Mouse (Mus musculus): ENCODE measurements around the gene Kti12. TPM values are rescaled to one million over a fixed set of nuclear protein-coding genes. Genes with fewer than 3 reads are reported as not detected.

The Kti12 gene
- 81.5 and 83.2 TPM in 2 replicates for polyA plus RNA-seq (2015; fragmentation: Nextera tagmentation; extraction: Ambion mirVana)

DNA sequence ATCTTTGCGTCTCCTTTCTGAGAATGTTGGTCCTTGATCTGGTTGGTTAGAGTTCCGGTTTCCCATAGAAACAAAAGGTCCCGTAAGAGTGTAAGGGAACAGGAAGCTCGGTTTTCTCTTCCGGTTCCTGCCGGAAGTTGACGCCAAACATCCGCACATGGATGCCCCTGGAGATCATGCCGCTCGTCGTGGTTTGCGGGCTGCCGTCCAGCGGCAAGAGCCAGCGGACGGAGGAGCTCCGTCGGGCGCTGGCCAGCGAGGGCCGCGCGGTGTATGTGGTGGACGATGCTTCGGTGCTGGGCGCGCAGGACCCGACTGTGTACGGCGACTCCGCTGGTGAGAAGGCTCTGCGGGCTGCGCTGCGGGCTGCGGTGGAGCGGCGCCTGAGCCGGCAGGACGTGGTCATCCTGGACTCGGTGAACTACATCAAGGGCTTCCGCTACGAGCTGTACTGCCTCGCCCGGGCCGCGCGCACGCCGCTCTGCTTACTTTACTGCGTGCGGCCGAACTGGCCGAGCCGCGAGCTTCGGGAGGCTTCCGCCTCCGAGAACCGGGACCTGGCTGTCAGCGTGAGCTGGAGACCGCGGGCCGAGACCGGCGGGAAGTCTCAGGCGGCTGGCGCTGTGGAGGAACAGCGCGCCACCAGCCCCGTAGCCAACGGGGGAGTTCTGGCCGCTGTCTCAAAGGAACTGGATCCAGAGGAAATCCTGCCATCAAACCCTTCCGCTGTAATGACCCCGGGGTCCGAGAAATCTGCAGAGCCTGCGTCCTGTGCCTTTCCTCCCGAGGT is at the start of gene Kti12:
Gene Kti12 (plus strand): TSS at position 71 of the 790 bp plus-strand sequence.
- DNase-seq (ENCODE audit: low spot score) = peak; percentile 86

DNA sequence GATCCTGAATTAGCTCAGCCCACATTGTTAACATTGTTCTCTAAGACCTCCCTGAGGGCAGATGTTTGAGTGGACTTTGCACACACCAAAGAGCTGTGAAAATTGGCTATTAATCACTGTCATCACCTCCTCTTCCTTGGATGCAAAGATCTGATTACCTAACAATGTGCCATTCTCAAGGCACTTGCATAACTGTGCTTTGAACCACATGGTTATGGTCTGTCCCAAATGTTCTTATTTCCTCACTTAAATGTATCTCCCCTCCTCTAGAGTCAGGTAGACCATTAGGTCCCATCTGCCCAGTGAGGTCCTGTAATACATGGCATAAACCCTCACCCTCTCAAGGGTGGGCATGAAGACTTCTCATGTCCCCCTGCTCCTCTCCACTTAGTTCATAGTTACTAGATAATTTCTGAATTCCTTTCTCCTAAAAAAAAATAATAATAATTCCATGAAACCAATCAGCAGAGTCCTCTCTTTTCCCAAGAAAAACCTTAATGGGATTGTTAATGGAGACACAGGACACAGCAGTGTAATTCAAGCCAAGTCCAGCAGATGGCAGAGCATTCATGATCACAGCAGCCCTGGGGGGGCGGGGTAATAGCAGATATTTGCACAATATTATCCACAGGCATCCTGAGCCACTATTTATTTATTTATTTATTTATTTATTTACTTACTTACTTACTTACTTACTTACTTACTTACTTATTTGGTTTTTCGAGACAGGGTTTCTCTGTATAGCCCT is 49.3 kb upstream of the Kti12 start:
- peak; percentile 27 for DNase-seq (ENCODE audit: low spot score)

DNA sequence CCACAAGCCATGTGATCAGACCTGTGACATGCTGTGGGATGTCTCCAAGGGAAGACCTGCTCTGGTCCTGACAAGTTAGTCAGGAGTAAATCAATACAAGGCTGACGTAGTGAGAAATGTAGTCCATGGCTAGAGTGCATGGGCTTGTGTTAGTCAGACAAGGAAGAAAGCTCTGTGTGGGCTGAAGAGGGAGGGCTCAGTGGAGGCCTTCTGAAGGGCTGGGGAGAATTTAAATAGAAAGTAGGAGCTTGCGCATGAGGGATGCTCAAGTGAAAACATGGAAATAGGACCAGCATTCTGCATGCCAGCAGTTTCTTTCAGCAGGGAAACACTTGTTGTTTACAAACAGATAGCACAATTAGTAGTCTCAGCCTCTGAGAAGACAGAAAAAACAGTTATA is 44.0 kb upstream of the Kti12 start:
- DNase-seq (ENCODE audit: low spot score) = no peak

DNA sequence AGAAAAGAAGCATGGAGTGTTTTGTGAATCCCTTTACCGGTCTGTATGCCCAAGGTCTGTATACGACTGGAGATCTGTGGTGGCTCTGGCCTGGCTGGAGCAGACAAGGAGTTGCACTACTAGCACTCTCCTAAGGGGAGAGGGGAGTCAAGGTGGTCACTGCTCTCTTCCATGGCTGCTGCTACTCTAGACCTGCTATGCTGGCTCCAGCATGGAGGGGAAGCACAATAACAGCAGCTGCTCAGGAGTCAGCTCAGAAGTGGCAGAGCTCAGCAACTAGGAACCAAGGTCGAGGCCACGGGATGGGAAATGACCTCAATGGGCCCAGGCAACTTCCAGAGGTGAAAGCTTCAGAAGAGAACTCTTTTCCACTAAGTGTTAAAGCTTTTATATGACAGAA is 36.4 kb upstream of the Kti12 start:
- DNase-seq (ENCODE audit: low spot score) = no peak

DNA sequence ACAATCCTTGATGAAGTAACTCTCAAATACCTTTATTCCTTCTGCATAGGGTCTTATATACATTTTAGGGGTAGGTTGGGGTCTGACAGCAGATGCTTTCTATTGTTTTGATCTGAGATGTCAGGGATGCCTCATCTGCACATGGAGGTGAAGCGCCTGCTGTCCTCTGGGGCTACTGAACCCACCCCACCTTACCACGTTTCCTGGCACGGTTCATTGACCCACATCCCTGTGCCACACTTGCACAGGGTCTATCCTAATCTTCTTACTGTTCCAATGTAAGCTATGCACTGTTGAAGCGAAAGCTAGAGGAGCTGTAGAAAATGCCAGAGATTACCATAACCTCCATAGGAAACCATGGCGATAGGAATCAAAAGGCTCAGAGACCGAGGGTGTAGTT is 36.0 kb upstream of the Kti12 start:
- no peak for DNase-seq (ENCODE audit: low spot score)

DNA sequence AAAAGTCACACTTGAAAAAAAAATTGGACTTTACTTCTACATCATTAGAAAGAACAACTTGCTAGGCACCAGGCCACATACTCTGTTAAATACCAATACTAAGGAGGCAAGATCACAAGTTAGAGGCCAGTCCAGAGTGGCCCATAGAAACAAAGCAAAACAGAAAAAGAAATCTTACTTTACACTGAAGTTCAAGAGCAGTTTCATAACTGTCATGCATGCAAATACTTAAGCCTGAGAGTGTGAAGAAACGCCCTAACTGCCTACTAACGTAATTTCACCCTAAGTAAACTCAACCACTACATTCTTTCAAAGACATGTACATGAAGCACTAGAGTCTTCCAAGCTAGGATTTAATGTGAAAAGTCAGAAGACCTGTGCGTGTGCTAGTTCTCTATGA is 21.9 kb upstream of the Kti12 start:
- no peak for DNase-seq (ENCODE audit: low spot score)

DNA sequence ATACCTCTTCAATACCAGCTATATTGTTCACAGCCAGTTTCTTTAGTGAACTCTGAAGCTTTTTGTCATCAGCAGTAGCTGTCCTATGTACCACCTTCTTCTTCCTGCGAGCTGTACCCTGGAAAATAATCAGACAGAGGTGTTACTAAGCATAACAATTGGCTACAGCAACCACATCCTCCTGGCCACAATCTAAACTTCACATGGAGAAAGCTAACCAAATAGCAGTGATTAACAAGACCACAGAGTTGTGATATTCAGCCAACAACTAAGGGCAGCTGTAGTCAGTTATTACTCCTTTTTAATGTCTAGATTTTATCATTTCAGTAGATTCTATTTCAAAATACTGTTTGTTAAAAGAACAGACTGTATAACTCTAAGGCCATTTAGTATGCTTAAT is 21.5 kb upstream of the Kti12 start:
- DNase-seq (ENCODE audit: low spot score) = no peak

DNA sequence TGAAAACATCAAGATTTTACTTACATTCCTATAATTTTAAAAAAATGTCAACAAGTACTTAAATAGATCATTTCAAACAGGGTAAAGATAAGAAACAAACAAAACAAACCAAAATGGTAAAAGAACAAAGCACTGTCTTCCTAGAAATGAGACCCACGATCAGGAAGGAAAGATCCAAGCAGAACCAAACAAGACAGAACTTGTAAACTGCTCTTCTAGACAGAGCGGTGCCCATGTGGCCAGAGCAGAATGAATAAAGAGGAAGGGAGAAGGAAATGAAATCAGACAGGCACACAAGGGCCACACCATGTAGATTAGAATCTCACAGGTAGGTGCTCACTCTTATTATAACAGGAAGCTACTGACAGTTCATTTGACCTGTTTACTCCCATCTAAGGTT is 20.9 kb upstream of the Kti12 start:
- no peak for DNase-seq (ENCODE audit: low spot score)

DNA sequence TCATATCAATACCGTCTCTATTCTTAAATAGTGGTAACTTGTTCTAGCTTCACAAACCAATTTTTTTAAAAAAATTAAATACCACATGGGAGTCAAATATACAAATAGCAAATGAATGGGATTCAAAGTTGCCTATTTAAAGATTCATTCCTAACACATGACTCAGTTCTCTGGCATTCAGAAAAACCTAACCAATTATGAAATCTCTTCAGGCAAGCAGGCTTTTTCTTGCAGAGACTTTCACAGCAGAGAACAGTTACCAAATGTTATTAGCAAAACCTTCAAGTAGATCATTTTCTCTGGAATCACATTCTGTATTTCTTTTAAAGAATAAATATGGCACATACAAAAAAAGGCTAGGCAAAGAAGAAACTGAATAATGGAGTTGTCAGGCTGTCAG is 16.9 kb upstream of the Kti12 start:
- no peak for DNase-seq (ENCODE audit: low spot score)

DNA sequence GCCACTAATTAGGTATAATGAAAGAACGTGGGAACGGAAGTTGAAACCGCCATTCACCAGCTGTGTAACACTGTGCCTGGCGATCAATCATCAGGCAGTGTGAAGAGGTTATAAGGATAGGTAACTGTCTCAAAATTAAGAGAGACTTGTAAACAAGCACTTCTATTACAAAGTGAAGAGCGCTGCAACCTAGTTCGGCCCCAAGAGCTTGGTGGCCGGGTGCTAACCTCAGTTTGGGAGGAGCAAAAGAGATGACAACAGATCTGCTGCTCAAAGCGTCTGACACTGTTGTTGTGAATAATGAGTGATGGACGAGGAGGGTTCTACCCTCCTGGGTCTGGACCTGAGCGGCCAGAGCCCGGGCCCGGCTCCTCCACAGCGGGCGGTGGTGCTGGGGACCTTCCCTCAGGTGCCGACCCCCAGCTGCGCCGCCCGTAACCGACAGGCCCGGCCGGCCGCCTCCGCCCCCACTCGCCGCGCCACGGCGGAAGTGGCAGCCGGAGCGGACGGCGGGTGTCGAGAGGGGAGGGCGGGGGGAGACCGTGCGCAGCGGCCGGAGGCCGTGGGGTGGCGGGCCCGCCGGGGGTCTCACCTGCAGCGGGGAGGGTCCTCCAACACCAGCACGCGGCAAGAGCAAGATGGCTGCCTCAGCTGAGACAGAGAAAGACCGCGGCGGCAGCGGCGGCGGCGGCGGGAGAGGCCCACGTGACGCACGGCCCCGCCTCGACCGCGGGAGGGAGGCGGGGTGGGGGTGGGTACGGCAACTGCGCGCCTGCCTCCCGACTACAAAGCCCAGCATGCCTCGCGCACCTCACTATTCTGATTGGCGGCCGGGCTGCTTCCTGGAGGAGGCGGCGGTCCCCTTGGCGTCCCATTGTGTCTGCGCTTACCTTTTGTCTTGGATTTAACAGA is 14.4 kb upstream of the Kti12 start, which contains the start of gene Btf3l4:
Gene Btf3l4 (minus strand): TSS at position 699 of the 912 bp plus-strand sequence.
- peak; percentile 96 for DNase-seq (ENCODE audit: low spot score)

DNA sequence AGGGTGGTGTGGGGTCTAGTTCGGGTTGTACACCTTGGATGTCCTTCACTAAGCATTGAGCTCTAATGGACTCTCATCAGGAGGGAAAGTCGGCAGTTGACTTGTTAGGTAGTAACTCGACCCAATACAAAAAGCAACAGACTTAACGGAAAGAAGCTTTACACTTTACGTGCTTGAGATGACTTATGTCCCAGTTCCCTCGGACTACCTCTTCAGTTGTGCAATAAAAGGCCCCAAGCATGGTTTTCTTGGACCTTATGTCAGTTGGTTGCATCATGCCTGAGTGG is 13.8 kb upstream of the Kti12 start:
- DNase-seq (ENCODE audit: low spot score) = no peak

DNA sequence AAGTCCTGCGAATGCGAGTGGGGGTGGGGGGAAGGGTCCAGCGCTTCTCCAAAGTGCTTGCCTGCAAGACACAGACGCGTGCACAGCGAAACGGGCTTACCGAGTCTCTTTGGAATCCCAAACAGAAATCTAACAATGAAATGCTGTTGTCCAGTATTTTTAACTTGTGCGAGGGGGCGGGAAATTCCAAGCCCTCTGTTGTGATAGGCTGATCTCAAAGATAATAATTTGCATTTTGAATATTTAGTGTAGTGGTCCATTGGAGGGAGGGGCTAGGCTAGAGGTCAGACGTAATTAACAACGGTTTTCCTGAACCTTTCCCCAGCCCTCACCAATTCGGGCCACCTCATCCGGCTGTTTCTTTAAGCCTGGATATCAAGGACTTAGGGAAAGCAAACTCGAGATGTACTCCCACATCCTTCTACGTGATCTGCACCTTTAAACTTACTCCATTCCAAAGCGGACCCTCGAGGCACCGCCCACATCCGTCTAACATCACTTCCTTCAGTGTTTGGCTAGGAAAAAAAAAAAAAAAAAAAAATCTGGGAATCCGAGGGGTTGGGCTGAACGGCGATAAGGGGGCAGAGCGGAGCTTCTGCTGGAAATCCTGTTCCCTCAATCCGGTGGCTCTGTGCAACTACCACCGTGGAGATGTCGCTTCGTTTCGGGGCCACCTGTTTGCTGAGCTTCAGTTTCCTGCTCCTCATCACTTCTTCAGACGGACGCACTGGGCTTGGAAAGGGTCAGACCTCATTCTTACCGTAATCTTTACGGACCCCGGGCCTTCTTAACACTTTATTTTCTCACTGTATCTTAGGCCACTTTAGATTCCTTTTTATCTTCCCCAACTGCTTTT is 13.2 kb upstream of the Kti12 start, which contains the start of gene Txndc12:
Gene Txndc12 (plus strand): TSS at position 487 of the 856 bp plus-strand sequence.
- DNase-seq (ENCODE audit: low spot score) = peak; percentile 82

DNA sequence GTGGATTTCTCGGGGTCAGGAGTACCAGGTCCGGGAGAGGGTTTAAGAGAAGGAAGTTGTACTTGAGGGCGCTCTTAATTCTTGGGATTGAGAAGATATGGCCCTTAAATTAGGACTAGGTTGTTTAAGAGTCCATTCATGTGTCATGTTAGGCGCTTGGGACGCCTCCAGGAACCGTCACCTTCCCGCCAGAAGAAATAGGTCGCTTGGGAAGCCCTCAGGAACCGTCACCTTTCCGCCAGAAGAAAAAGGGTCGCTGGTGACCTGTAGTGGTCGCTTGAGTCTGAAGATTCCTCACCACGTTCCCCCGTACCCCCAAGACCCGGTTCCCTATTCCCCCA is 12.6 kb upstream of the Kti12 start:
- peak; percentile 22 for DNase-seq (ENCODE audit: low spot score)

DNA sequence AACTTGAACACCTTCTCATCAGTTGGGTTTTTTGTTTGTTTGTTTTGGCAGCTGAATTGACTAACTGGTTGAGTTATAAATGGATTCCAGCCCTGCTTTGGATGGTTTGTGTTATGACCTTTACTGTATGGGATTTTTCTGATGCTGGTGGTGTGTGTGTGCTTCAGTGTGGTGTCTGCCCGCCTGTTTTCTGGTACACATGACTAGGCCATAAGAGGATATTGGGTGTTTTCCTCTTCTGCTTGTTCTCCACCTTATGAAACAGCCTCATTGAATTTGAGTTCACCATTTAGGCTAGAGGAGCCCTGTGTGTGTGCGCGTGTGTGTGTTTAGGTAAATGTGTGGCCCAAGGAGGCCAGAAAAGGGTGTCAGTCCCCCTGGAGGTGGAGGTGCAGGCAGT is 12.1 kb upstream of the Kti12 start:
- no peak for DNase-seq (ENCODE audit: low spot score)

DNA sequence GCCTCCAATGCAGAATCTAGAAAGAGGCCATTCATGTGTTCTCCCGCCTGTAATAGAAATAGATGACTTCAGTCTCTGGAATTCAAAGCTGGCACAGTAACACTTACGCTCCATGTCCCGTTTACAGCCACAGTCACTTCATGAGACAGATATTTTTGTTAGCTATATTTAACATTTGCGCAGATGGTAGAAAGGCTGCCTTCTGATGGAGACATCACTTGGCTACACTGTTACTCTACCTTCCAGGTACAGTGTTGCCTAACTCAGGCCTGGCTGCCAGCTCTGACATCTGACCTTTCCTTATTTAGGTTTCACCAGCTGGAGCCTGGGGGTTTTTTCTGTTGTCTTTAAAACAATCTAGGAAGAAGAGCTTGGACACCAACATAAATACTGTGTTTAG is 9.6 kb upstream of the Kti12 start:
- no peak for DNase-seq (ENCODE audit: low spot score)

DNA sequence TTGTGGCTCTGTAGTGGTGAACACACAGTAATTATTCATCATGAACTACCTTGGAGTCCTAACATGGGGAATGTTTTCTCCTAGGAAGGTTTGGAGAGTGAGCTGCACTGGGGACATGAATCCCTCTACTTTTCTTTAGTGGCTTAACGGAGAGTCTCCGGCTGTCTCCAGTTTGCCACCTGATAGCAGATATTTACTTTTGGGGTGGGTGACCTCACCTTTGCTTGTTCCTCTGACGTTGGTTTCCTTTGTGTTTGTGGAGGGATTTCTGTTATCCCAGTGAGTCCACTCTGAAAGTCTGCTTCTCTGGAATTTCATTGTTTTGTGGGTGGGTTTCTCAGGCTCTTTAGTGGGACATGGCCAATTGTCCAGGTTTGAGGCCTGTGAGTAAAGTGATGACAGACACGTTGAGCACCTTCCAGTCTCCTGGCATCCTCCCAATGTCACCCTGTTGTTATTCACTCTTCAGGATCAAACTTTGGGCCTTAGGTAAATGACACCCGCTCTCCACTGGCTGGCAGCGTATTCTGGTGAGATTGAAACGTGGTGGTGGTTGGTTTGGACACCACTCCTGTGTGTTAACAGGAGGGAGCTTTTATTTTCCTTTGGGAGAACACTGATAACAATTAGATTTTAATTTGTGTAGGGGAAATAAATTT is 5.5 kb upstream of the Kti12 start:
- DNase-seq (ENCODE audit: low spot score) = no peak

DNA sequence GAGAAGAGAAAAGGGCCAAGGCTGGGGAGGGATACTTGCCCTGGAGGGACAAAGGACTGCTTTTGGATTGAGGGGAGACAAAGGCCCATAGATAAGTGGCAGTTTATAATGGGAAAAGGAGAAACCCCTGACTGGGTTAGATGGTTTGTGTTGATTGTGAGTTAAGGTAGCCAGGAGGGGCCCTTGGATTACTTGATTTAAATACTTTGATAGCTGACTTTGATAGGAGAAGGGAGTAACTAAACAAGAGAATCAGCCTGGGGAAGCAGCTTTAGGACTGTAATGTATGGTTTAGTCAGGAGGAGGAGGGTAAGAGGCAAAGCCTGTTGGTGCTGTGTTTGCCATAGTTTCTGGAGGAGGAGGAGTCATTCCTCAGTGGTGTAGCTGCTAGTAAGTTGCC is 4.2 kb upstream of the Kti12 start:
- no peak for DNase-seq (ENCODE audit: low spot score)

DNA sequence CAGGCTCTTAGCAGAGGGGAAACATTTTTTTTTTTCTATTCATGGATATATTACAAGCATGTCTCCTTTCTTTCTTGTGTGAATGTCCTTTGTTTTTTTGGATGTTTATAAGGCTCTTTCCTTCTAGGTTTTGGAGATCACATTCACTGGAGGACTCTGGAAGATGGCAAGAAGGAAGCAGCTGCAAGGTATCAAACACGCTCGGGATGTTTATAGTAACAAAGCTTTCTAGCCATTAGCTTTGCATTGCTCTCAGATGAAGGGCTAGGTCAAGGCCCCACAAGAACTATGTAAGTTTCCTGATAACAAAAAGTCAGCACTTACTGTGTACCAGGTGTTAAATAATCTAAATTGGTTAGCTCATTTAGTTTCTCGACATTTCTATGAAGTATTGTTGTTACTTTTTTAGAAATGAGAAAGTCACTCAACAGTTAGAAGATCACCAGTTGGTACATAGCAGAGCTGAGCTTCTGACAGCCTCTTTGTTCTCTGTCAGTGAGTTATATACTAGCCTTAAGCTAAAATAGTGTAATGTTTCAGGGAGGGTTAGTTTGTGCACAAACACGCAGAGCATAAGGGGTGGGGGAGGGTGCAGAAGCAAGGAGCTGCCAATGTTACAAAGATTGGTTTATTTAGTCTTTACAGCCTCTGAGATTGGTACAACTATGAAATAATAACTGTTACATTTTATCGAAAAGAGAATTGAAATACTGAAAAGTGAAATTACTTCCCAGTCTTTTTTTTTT is 1.6 kb upstream of the Kti12 start:
- DNase-seq (ENCODE audit: low spot score) = no peak

DNA sequence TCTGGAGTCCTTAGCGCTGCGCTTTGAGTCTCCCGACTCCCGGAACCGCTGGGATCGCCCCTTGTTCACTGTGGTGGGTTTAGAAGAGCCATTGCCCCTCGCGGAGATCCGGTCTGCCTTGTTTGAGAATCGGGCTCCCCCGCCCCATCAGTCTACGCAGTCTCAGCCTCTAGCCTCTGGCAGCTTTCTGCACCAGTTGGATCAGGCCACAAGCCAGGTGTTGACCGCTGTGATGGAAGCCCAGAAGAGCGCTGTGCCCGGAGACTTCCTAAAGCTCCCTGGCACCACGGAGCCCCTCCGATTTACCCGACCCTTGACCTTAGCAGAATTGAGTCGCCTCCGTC is 892 bp downstream of the Kti12 start, which contains the start of gene A730015C16Rik:
Gene A730015C16Rik (minus strand): TSS at position 115 of the 344 bp plus-strand sequence.
- DNase-seq (ENCODE audit: low spot score) = peak; percentile 21

DNA sequence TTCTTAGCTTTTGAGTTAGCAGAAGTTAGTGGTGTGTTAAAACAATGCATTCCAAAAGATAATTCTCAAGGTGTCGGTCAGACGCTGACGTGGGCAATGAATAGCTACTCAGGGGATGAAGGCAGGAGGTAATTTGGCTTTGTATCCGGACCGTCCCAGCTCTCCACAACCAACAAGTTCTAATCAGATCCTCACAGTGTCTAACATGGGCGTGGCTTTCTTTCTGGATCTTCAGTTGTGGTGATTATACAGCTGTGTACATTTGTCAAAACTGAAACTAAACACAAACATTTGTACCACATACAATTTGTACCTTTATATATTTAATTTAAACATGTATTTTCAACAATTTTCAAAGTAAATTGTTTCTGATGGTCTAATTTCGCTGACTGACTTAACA is 19.2 kb downstream of the Kti12 start:
- no peak for DNase-seq (ENCODE audit: low spot score)

All from thymus, postnatal 0 days (tissue).